Mouse (Mus musculus) heart, embryonic 16.5 days (tissue): ENCODE measurements around the gene Eif3l. TPM values are rescaled to one million over a fixed set of nuclear protein-coding genes. Genes with fewer than 3 reads are reported as not detected.

Experiments
- polyA plus RNA-seq: library from polyadenylated mRNA; unstranded; fragments of >200 nt; fragmentation: Nextera tagmentation; extraction: Ambion mirVana; gene quantifications from 2 replicates; pipeline ENCODE4 v1.2.1, GENCODE M21; 2015

Eif3l gene
- polyA plus RNA-seq, 1 experiment from 2014 or later, result 161 TPM

Other genes starting within 250 kb of the Eif3l start
- 29.4 and 38.7 TPM in 2 replicates for gene Cdc42ep1, start 232.6 kb upstream of the Eif3l start, polyA plus RNA-seq
- 2.2 TPM in 1 of 2 replicates, not detected in the other for gene Lgals2, start 219.7 kb upstream of the Eif3l start, polyA plus RNA-seq
- 44.9 and 48.9 TPM in 2 replicates for gene Gga1, start 198.0 kb upstream of the Eif3l start, polyA plus RNA-seq
- gene Gm49510, start 175.5 kb upstream of the Eif3l start, polyA plus RNA-seq, result 0.20 and 0.41 TPM in 2 replicates
- gene Sh3bp1, start 175.4 kb upstream of the Eif3l start, polyA plus RNA-seq, result 19.8 and 20.0 TPM in 2 replicates
- gene Pdxp, start 161.3 kb upstream of the Eif3l start, polyA plus RNA-seq, result 16.9 and 18.3 TPM in 2 replicates
- 718 and 722 TPM in 2 replicates for gene Lgals1, start 148.5 kb upstream of the Eif3l start, polyA plus RNA-seq
- gene Nol12, start 140.2 kb upstream of the Eif3l start, polyA plus RNA-seq, result 28.3 and 33.7 TPM in 2 replicates
- 47.9 and 53.7 TPM in 2 replicates for gene Triobp, start 127.5 kb upstream of the Eif3l start, polyA plus RNA-seq
- 301 and 315 TPM in 2 replicates for gene H1f0, start 46.7 kb upstream of the Eif3l start, polyA plus RNA-seq
- not detected in 2 replicates for gene Galr3, start 33.3 kb upstream of the Eif3l start, polyA plus RNA-seq
- 28.4 and 28.5 TPM in 2 replicates for gene Ankrd54, start 12.3 kb upstream of the Eif3l start, polyA plus RNA-seq
- 21.1 and 23.2 TPM in 2 replicates for gene Micall1, start 33.7 kb downstream of the Eif3l start, polyA plus RNA-seq
- 222 and 262 TPM in 2 replicates for gene Polr2f, start 65.8 kb downstream of the Eif3l start, polyA plus RNA-seq
- 11.0 and 12.0 TPM in 2 replicates for gene 1700088E04Rik, start 66.1 kb downstream of the Eif3l start, polyA plus RNA-seq
- 0.39 and 0.59 TPM in 2 replicates for gene Sox10, start 90.1 kb downstream of the Eif3l start, polyA plus RNA-seq
- 36.5 and 37.9 TPM in 2 replicates for gene Pick1, start 154.0 kb downstream of the Eif3l start, polyA plus RNA-seq
- 0.63 and 0.67 TPM in 2 replicates for gene Gm49486, start 154.2 kb downstream of the Eif3l start, polyA plus RNA-seq
- 0.47 and 0.95 TPM in 2 replicates for gene Slc16a8, start 179.6 kb downstream of the Eif3l start, polyA plus RNA-seq
- gene Baiap2l2, start 210.4 kb downstream of the Eif3l start, polyA plus RNA-seq, result 14.2 and 17.3 TPM in 2 replicates